Mouse (Mus musculus) urinary bladder, postnatal 10 days (tissue): ENCODE results near the gene Snupn.
"Not testable (repeated sequence)": the region's sequence is repeated elsewhere in the genome, so short reads cannot be mapped to it uniquely, and the experiment has no call there.

Experiments used
- DNase-seq: peaks from one replicate; pipeline ENCODE4 v3.0.0; 2022; ENCODE audit warnings: low spot score

Snupn gene

GRCm38 (mm10) chr9:56950414-56951400 lies at the start of gene Snupn:
Gene Snupn (plus strand): TSS chr9:56950878.
- peak; percentile 73 for DNase-seq

GRCm38 (mm10) chr9:56901187-56901586 lies 49.5 kb upstream of the Snupn start:
- DNase-seq, result no peak

GRCm38 (mm10) chr9:56903662-56904061 lies 47.0 kb upstream of the Snupn start:
- DNase-seq, result no peak

DNA sequence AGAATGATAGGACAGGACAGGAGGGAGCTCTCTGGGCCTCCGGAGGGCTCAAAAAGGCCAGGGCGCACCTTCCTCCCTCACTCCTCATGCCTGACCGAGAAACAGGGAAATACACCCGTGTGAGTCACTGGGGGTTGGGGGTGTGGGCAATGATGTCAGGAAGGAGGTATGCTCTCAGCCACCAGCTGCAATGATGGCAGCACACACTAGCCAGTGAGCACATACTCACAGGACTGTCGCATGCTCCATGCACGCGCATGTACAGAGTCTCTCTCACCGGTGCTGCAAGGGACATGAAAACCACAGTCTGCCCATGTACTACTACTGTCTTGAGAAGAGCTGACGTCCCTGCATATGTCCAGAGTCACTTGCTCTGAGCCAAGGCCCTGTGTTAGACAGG lies 43.1 kb upstream of the Snupn start:
- DNase-seq, result no peak

GRCm38 (mm10) chr9:56909991-56910390 lies 40.7 kb upstream of the Snupn start:
- not testable (repeated sequence) for DNase-seq

DNA sequence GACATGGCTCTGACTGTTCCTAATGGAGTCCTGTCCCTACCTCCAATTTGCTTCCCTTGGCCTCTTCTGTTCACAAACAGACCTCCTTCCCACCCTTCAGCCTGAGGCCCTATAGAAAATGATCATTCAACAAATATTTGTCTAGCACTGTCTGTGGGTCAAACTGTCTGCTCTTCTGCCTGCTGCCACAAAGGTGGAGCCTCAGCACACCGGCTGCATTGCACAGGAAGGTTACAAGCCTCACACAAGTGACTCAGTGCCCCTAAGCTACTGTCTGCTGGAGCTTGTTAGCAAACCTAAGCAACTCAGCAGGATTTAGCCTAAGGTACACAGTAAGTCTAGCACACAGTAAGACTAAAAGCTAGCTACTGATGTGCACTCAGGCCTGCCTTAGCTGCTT lies 39.7 kb upstream of the Snupn start:
- DNase-seq, result no peak

DNA sequence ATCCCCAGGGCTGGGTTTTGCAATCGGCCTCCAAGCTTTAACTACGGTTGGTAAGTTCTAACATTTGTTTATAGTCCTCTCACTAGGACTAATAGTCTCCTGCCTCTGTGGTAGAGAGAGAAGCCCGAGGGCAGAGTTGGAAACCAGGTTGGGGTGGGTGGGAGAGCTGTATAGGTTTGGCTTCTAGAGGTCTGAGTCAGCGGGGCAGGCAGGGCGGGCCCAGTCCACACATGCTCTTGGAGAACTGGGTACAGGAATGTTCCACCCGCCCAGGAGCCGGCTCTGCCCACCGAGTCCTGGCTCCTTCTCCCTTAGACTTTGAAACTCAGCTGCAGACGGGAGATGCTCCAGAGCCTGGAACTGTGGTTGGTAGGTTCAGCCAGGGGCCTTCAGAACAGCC lies 36.7 kb upstream of the Snupn start:
- DNase-seq, result no peak

GRCm38 (mm10) chr9:56915116-56915515 lies 35.6 kb upstream of the Snupn start:
- no peak for DNase-seq

- DNase-seq, result no peak
These were observed 34.8 kb upstream of the Snupn start for GRCm38 (mm10) chr9:56915695-56916410.

DNA sequence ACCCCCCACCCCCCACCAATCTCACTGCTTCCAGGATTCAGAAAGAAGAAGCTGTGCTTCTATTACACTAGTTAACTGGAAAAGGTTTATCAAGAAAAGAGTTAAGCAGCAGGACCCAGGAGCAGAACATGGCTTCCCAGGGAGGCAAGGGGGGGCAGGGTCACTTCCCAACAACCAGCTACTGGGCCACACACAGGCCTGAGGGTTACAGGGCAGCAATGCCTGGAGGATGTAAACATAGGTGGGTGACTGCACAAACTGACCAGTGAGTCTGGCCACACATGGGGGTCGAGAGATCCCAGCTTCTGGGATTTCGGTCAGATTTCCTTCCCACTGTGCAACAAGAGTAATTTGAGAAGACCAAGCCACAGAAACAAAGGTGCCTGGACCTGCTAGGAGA lies 33.5 kb upstream of the Snupn start:
- no peak for DNase-seq

- no peak for DNase-seq
These were observed 32.2 kb upstream of the Snupn start for GRCm38 (mm10) chr9:56918466-56918865.

DNA sequence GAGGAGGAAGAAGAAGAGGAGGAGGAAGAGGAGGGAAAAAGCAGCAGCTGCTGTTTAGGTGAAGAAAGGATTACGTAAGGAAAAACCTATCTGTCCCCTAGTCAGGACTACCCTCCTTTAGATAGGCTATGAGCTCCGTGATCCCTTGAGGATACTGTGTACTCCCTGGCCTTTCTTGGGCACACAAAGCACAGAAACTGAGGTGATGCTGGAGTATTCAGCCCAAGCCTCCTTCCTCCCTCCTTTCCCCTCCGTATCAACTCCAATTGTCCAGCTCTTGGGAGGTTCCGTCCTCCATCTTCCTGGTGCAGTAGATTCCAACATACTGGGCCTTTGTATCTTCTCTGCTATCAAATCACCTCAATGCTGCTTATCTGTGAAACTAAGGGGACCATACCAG lies 27.9 kb upstream of the Snupn start:
- DNase-seq, result no peak

DNA sequence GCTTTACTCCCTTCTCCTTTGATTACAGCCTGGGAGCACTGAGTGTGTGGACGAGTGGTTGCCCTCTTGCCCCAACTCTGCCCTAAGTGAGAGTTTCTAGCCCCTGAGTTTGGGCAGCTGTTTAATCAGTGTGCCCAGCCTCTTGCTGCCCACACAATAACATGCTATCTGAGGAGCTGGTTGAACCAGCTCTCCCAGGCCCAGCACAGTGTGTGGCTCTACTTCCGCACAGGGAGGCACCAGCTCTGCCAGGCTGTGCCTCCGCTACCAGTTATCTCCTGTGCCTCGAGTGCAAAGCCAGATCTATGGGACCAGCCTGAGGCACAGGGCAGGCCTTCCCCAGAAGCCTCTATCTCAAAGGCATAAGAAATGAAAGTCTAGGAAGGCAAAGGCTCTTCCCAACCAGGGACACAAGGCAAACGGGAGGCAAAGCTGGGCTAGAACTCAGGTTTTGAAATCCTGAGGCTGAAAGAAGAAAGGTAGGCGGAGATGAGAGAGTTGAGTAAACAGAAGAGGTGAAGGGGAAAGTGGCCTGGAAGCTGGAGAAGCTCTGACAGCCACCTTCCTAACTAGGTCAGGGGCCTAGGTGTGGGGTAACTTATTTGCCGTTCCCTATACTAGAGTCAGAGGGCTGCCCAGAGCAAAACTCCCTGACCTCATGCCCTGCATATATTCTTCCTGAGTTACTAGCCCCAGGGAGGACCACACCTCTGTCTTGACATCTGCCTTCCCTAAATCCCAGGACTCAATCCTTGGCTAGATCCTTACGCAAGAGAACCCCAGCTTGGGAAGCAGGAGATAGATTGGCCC lies 26.6 kb upstream of the Snupn start:
- DNase-seq, result no peak

DNA sequence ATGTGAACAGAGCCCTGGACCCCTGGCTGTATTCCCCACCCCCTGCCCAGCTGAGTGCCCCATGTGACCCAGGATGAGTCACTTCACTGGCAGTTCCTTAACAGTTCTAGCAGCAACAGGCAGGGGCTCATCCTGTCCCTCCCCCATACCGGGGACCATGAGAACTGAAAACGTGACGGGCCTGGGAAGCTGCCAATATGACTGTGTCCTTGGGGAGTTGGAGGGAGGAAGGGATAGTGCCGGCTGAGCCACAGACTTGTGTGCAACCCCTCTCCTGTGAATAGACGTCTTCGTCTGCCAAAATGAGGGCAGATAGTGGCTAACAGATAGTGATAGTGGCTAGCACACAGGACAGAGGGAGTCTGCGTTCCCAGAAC lies 26.0 kb upstream of the Snupn start:
- DNase-seq, result peak; percentile 43

- DNase-seq, result no peak
These were observed 25.2 kb upstream of the Snupn start for GRCm38 (mm10) chr9:56925291-56926024.

GRCm38 (mm10) chr9:56926025-56926360 lies 24.7 kb upstream of the Snupn start:
- DNase-seq, result no peak

DNA sequence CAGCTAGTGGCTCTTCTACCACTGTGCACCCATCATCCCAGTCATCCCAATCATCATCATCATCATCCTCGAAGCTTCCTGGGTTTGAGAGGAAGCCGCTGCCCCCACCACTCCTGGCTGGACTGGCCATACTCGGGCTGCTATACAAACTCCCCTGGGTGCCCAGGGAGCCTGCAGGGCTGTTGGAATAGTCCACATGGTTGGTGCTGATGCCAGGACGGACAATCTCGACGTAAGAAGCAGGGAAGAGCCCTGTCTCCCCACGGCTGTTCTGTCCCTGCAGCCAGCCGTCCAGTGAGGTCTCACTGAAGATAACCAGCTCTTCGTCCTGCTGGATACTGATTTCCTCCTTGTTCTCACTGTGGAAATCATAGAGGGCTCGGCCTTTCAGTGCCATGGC lies 24.3 kb upstream of the Snupn start:
- DNase-seq, result no peak

GRCm38 (mm10) chr9:56927191-56928012 lies 23.3 kb upstream of the Snupn start:
- DNase-seq, result no peak

GRCm38 (mm10) chr9:56928041-56928811 lies 22.5 kb upstream of the Snupn start, which contains the start of gene Snx33:
Gene Snx33 (minus strand): TSS chr9:56928371.
- DNase-seq, result peak; percentile 87

GRCm38 (mm10) chr9:56929496-56929895 lies 21.2 kb upstream of the Snupn start:
- DNase-seq, result no peak
